Mouse (Mus musculus) cerebellum, adult 8-10 months (tissue): ENCODE data around the gene Igf1r.

Source experiments
- DNase-seq: peaks from one replicate; pipeline ENCODE4 v3.0.0; 2022

Gene Igf1r

DNA sequence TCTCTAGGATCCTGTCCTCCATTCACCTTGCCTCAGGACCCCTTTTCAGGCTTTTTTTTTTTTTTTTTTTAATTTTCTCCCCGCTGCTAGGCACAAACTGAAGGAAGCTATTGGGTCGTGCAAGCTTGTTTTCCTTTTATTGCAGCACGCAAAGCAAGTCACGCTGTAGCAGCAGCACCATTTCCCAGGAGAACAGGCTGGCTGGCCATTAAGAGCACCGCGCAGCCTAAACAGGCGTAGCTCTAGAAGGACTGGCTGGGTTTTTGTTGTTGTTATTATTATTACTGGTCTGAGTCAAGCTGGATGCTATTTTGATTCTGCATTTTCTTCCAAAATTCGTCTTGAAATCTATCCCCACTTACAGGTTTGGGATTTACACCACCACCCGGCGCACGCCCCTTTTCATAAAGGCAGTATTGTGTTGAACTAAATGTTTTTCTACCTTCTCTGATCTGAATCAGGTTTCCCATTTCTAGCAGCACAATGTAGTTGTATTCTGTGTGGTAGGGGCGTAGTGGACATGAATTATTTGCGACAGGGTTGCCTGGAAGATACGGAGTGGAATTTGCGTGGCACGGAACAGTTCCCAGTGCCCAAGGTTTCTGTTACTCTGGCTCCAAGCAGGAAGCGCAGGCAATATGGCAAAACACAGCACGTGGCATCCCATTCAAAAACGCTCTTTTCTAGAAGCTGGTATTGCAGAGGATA is 177.1 kb downstream of the Igf1r start:
- peak; percentile 96 for DNase-seq

DNA sequence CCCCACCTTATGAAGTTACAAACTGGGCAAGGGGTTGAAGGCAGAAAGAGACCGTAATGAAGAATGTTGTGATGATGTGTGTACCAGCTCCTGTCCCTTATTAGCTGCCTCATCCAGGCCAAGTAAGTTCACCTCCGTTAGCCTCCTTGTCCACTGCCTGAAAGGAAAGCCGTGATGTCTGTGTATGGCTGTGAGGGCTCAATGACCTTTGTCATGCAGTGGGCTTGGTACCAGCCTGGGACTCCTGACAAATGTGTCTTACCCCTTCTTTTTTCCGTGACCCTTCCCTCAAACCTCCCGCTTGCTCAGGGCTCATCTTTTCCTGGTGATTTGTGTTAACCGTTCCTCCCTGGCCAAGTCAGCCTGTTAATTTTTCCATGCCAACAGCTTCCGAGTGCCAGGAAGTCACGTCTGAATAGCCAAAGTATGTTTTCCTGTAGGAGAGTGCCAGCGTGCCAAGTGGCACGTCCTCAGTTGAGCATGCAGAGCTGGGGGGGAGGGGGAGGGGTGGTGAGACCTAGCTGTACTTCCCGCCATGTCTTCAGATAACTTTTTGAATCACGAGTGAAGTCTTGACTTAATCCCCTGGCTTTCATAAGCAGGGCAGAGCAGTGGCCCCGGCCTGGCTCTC is 178.4 kb downstream of the Igf1r start:
- peak; percentile 26 for DNase-seq

DNA sequence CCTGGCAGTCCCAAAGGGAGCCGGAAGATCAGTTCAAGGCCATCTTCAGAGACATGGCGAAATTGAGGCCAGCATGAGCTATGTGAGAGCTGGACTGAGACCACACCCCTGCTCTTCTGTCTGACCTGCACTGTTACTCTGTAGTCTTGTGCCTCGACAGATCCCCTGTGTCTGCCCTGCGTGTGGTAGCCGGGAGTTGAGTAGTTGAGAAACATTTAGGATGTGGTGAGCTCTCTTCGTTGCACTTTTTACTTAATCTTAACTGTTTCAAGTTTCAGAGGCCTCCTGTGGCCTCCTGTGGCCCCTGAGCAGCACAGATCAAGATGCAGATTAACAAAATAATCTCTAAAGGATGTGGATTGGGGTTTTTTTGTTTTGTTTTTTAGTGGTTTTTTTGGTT is 181.1 kb downstream of the Igf1r start:
- no peak for DNase-seq

DNA sequence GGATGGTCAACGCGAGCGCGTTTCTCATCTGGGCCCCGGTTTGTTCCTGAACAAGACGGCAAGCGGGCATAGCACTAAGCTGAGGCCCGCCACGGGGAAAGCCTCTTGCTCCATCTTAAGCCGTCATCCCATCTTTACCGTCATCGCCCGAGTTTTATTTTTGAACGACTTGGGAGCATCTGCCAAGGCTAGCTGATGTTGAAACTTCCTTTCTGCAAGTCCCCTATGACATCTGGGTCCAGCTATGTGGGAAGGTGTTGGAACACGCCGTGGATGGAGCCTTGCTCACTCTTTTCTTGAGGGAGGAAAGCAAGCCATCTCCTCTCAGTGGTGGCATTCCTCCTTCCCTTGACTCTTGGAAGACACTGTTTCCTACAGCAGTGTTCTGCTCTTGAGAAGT is 182.3 kb downstream of the Igf1r start:
- no peak for DNase-seq

DNA sequence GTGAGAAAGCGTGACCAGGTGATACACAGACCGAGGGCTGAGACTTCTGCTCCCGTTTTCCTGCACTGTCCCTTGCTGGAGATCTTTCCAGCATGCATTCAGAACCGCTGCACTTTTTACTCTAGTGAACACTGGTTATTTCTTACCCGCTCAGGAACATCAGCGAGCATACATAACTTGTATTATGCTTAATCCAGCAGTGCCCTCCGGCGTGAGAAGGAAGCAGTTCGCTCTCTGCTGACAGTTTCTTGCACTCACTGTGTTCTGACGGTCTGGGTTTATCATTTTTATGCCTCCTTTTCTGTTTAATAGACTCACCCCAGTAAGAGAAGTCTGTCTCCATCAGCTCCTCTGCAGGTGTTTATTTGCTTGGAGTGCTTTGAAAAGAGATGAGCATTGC is 183.4 kb downstream of the Igf1r start:
- DNase-seq, result no peak

DNA sequence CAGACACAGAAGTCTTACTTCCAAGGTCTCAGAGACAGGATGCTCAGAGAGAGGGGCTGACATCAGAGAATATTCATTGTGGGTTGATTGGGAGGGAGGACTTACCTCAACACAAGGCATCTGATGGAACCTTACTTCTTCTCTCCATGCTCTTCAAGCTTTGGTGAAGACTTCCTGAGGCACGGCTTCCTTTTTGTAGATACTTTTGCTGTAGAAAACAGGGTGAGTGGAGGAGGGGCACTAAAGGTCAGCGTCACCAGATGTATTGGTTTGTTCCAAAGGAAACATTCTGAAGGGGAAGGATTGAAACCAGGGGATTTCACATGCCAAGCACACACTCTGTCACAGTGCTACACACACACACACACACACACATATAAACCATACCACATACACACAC is 186.8 kb downstream of the Igf1r start:
- no peak for DNase-seq

DNA sequence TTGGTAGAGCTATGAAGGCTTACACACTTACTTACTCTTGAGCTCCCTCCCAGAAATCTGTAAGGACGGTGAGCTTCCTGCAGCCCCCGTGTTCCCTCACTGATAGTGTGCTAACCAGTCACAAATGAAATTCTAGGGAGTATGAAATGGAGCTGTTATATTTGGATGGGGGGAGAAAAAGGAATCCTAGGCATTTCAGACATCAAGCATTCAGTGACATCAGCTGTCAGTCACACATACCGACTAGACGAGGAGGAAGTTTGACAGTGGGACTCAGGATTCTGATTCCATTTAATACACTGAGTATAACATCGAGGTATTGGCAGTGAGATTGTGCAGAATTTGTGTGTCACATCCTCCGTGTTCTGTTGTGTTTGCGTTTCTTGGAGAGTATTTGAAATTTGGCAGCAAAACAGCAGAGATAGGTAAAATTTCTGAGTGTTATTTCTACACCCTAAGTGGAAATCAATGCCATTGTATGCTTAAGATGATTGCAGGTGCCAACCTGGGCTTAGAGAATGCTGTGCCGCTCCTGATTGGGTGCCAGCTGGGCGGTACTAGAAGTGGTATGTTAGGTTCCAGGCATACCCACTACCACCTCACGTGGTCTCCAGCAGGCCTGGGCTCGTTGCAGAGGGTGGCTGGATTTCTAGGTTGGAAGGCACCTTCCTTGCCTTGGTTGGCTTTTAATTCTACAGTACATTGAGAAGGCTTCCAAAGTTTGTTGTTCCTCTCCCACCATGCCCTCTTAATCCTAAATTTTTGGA is 187.6 kb downstream of the Igf1r start:
- DNase-seq, result no peak

DNA sequence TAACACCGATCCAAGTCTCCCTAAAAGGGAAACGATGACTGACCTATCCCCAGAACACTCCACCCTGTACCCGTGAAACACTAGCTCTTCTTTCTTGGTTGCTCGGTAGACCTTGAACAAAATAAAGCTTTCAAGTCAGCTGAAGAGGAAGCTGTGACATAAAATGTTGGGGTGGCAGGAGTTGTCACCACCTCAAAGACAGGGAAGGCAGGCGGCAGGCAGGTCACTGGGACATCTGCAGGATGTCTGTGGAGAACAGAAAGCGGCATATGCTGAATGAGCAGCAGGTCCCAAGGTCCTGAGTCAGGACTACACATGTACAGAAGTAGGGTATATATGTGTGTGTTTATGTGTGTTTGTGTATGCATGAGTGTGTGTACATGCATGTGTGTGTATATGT is 191.6 kb downstream of the Igf1r start:
- DNase-seq, result no peak

DNA sequence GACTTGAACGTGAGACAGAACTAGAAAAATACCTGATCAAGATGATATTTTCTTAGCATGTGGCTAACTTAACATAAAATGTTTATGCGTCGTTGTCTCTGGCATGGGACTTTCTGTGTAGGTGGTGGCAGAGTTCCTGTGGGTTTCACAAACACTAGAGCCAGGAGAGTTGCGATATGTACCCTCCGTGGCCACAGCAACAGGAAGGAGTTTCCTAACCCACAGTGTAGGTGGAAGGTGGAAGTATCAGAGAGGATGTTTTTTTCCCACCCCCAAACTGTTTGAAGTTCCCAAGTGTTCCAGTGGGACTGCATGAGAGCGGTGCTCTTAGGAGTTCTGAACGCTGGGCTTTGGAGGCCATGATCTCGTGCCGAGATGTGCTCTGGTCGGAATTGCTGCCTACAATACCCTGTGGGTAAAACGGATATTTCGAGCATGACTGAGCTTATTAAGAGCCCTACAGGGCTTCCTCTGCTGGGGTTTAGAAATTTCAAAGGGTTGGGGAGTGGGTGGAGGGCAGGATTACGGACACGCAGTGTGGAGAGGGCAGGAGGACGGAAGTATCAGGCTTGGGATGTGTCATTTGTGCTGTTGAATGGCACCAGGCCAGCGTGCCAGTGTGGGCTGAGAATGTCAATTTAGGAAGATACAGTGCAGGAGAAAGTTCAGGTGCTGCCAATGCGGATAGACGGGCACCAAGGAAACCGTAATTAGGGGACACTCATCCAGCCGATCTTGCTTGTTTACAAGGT is 195.8 kb downstream of the Igf1r start:
- DNase-seq, result no peak

DNA sequence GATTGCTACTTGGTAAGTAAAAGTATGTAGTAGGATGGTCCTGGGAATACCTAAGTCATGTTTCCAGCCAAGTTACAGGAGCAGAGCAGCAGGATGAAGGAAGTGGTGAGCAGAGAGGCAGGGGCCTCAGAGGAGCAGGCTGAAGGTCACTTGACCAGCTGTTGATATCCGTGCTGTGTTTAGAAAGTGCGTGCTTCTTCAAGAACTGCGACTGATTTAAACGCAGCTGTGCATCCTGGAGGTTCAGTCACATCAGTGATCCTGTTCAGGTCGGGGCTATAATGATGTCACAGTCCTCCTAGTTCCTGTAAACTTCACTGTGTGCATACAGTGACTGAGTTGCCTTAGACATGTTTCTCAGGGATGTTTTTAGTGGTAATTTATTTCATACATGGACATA is 199.3 kb downstream of the Igf1r start:
- no peak for DNase-seq

DNA sequence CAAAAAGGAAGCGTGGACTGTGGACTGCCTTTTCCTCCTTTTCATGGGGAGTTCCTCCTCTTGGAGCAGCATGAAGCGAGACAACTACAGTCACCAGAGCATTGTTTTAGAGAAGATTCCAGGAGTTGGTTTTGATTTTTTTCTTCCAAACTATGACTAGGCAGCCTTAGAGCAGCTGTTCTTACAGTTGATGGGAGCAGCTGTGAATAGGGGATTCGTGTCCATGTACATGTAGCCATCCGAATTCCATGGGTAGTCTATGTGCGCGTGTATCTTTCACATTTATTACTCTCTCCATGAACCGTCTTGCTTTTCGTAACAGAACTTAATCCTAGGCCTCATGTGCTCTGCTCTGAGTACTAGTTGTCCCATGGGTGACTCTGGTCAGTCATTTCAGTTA is 199.8 kb downstream of the Igf1r start:
- DNase-seq, result no peak

DNA sequence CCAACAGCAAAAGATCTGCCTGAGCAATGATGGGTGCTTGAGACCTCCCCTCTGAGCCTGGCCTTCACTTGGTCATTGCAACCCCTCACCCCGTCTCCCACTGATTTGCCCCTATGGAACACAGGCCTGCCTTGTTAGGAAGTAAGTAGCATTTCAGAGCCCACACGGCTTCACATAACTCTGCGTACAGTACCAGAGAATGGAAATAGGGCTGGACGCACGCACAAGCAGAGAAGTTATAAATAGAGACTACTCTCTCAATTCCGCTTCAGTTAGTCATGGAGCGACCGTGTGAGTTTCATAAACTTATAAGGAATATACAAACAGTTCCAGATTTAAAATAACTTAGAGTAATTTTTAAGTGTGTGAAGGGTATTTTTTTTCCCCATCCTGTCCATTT is 200.6 kb downstream of the Igf1r start:
- no peak for DNase-seq

DNA sequence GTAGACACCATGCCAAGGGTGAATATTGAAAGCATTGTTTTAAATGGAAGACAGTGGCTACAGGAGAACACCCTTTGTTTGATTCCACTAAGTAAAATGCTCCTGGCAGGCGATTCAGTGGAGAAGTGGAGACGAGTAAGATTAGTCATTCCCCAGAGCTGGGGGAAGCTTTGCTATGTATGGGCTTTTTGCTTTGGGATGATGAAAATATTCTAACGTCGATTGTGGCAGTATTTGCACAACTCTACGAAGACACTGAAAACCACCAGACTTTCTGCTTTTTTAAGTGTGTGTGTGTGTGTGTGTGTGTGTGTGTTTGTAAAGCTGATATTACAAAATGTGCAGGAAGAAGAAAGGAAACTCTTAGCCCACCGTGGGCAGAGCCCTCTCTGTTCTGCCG is 202.0 kb downstream of the Igf1r start:
- no peak for DNase-seq

DNA sequence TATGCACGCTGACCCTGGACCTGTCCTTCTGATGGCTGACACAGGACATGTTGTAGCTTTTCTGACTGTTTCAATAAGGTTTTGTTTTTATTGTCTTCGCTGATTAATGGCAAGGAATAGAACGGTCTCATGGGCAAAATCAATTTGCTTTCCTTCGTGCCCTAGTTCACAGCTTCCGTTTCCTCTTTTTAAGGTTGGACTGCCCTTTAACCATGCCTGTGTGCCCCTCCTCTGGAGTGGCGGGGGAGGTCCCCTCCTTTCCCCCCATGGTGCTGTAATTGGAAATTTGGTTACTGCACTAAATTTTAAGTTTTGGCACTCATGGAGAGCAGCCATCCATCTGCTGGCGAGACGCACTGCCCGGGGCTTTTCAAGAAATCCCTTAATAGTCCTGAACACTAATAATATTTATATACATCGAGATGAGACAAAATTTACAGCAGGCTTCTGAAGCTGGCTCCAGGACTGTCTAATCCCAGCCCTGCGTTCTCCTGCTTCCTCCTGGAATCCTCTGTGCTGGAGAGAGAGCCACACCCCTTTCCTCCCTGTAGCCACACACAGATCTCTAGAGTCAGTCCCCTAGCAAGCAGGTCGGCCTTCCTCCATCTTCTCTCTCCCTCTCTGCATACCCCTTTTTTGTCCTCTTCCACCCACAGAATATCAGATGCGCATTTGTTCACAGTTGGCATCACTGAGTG is 207.6 kb downstream of the Igf1r start:
- no peak for DNase-seq

DNA sequence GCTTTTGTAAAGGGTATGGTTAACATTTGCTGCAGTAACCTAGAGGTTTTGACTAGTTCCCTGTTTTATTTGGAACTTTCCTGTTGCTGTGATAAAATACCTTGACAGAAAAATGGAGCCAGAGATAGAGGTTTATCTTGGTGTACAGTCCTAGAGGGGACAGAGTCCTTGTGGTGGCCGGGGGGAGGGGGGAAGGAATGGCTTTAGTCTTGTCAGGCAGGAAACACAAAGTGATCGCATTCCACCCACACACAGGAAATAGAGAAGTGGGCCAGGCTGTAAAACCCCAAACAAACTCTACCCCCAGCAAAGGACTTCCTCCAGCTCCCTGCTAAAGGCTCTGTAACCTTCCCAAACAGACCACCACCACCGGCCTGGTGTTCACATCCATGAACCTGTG is 211.4 kb downstream of the Igf1r start:
- no peak for DNase-seq

DNA sequence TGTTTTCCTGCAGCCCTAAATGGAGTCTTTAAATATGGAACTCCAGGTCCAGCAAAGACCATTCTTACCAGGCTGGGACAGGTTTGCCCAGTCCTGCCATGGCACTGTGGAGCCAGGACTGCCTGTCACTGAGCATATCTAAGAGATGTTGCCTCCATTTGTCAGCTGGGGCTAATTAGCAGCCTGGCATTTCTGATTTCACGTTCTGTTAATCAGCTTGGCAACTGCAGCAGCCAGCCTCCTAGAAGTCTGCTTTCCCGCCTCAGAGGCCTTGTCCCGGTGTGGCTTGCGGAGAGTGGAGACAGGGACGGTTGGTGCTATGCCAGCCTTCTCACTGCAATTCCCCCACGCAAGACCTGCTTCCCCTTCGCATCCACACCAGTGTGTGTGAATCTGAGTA is 220.1 kb downstream of the Igf1r start:
- peak; percentile 23 for DNase-seq

DNA sequence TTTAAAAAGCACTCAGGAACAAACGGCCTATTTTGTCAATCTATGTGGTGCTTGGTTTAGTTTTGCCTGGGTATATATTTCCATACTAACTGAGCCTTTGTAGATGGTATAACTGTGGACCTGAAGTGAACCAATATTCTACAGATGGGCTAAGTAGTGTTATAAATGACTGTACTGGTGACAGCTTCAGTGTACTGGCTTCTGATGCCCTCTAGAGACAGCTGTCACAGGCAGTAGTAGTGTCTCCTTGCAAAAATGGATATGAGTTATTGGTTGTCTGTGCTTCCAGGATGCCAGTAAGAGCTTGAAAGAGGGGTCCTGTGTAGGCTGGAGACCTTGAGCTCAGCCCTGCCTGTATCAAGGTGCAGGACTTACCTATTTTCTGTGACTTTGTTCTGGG is 227.0 kb downstream of the Igf1r start:
- no peak for DNase-seq

DNA sequence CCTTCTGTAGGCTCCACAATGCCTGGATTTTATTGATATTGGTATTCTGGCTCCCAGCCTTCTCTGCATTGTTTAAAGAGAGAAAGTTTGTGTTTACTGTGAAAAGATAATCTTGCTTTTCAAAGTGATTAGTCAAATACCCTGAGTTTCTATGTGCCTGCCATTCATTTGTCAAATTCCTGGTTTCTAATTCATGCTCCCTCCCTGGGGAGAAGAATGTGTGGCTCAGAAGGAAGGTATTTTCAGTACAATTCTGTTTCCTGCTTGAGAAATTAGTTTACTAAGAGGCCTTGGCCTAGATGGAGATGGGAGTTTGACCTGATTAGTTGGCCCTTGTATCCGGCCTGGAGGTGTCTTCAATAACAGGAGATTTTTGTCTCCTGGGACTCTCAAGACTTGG is 228.5 kb downstream of the Igf1r start:
- no peak for DNase-seq

DNA sequence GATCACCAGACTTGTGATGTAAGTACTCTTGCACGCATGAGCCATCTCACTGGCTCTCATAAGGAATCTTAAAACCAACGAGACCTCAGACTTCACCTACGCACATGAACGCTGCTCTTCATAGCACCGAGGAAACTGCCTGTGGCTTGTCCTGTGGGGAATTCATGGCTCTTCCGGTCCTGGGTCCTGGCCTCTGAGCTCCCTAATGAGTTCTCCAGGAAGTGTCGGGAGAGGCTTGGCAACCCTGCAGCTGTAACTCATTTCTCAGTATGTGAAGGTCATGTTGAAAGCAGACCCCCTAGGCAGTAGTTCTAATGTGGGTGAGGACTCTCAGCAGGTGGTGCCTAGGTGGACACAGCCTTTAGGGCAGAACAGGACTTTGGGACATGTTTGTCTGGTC is 229.4 kb downstream of the Igf1r start:
- no peak for DNase-seq

DNA sequence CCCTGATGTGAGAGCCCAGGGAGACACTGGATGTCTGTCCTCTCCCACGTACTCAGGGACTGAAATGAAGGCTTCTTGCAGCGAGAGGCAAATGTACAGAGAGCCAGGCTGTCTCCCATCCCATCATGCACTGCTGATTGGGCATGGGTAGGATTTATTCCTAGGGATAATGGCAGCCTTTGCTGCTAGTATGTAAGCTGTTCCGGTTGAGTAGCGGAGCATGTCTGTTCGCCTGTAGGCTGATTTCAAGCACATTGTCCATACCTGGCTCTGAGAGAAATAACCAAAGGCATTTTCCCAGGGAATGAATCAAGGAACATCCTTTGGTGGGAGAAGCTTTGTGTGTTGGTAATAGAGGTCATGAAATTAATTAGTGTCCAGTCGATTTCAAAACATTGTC is 230.1 kb downstream of the Igf1r start:
- no peak for DNase-seq

DNA sequence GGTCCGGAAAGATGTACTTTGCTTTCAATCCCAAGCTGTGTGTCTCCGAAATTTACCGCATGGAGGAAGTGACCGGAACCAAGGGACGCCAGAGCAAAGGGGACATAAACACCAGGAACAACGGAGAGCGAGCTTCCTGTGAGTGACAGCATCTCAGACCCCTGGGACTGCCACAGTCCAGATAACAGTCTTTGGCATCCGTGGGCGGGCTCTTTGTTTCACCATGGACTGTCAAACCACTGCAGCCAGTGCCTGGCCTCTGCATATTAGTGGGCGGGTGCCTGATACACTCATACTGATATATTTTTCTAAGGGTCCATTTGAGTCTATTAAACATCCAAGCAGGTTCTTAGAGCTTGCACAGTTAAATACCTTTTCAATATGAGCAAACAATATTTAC is 230.8 kb downstream of the Igf1r start:
- no peak for DNase-seq

DNA sequence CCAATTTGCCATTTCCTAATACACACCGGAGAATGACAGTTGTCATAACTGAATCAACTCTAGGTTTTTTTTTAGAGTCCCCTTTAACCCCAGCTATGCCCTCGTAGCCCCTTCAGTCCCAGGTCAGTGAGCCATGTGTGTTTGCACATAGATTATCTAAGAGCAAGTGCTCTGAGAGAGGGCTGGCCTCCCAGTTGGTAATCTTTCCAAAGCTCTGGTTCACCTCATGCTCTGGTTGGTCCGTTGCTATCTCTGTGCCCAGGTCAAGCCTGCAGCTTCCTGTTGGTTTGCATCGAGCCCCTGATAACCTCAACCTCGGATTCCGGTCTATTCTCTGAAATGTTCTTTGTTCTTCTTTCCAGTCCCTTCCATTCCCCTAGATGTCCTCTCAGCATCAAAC is 236.6 kb downstream of the Igf1r start:
- no peak for DNase-seq
